Mouse (Mus musculus): ENCODE data around the gene Hist1h2be. TPM values are rescaled to one million over a fixed set of nuclear protein-coding genes. Genes with fewer than 3 reads are reported as not detected.
A peak's percentile ranks its signal among the peaks of the same experiment; 100 is the strongest.
"Not testable (repeated sequence)": the region's sequence is repeated elsewhere in the genome, so short reads cannot be mapped to it uniquely, and the experiment has no call there.

Hist1h2be gene
- polyA plus RNA-seq, 1 experiment: 11.8 TPM

DNA sequence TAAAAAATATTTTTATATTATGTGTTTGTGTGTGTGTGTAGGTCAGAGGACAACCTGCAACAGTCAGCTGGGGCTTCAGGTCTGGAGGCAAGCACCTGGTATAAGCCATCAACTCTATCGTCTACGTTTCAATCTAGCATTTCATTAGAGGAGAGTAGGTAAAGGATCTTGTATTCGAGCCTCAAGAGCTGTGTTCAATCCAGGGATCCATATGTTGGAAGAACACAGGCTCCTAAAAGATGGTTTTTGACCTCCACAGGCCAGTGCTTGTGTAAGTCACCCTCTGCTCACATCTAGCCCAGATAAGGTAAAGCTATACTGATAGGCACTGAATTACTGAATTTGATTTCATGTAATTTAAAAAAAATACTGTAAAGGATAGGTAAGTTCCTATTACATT, 64.0 kb downstream of the Hist1h2be start:
- Histone ChIP-seq H3K4me1 (ENCODE audit: control insufficient read depth, insufficient read depth, low read length) (no peaks in the 10 kb centered on the region), H3K27ac (ENCODE audit: control insufficient read depth, insufficient read depth, low read depth, low read length, poor library complexity) (no peak overlapping the region), H3K4me3 (replicated peaks; ENCODE audit: control insufficient read depth, low read depth, low read length) (no peak overlapping the region)
- WGBS: 75% methylated on average over 3 of the region's 3 CpGs
- TF ChIP-seq POLR2A (IDR thresholded peaks at IDR 0.05; ENCODE audit: borderline replicate concordance, control insufficient read depth, low read depth, low read length): no peak
- no peak for TF ChIP-seq CTCF (IDR thresholded peaks at IDR 0.05; ENCODE audit: control insufficient read depth, insufficient read depth, low read length)

DNA sequence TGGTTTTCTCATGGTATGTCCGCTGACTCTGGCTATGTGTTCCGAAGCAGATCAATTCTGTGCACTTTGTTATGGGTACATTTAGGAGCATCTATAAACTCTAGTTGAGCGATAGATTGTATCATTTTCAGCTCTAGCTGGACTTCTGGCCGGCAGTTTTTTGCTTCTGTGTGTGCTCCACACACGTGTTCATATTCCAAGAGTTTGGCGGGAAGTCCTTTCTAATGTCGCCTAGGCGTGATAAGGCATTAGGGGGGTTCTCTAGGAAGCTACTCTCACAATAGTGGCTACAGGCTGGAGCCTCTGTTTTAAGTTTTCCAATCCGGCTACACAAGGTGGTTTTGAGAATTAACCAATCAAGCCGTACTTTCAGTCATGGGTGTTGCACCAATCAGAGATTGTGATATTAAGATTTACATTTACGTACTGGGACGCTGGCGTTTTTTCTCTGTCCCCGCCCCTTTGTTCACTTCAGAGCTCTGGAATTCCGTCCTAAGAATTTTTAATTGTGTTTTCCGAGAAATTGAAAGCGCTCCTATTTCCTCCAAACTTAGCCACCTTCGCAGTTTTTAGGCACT, 65.0 kb downstream of the Hist1h2be start:
- under 1% methylated on average over 18 of the region's 18 CpGs for WGBS
- Histone ChIP-seq H3K4me1 (ENCODE audit: control insufficient read depth, insufficient read depth, low read length) (no peaks in the 10 kb centered on the region), H3K27ac (ENCODE audit: control insufficient read depth, insufficient read depth, low read depth, low read length, poor library complexity) (peak overlapping the region; percentile 97), H3K4me3 (replicated peaks; ENCODE audit: control insufficient read depth, low read depth, low read length) (peak overlapping the region; percentile 72)
- TF ChIP-seq CTCF (IDR thresholded peaks at IDR 0.05; ENCODE audit: control insufficient read depth, insufficient read depth, low read length) (no peak), POLR2A (IDR thresholded peaks at IDR 0.05; ENCODE audit: borderline replicate concordance, control insufficient read depth, low read depth, low read length) (peak; percentile 28; the same call in 1 of the 2 replicates)

DNA sequence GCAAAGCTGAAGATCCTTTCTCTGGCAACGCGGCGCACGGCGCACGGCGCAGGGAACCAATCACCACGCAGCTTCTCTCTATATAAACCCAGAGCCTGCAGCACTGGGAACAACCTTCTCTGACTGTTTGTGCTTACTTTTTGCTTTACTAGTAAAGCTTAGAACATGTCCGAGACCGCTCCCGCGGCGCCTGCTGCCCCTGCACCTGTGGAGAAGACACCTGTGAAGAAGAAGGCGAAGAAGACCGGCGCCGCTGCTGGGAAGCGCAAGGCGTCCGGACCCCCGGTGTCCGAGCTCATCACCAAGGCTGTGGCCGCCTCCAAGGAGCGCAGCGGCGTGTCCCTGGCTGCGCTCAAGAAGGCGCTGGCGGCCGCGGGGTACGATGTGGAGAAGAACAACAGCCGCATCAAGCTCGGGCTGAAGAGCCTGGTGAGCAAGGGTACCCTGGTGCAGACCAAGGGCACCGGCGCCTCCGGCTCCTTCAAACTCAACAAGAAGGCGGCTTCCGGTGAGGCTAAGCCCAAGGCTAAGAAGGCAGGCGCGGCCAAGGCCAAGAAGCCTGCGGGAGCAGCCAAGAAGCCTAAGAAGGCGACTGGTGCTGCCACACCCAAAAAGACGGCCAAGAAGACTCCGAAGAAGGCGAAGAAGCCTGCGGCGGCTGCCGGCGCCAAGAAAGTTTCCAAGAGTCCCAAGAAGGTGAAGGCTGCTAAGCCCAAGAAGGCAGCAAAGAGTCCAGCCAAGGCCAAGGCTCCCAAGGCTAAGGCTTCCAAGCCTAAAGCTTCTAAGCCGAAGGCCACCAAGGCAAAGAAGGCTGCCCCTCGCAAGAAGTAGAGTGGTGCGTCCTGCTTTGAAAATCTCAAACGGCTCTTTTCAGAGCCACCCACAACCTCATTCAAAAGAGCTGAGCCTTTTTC, 65.7 kb downstream of the Hist1h2be start:
- under 1% methylated on average over 54 of the region's 54 CpGs for WGBS
- no peak for TF ChIP-seq CTCF (IDR thresholded peaks at IDR 0.05; ENCODE audit: control insufficient read depth, insufficient read depth, low read length)
- TF ChIP-seq POLR2A (IDR thresholded peaks at IDR 0.05; ENCODE audit: borderline replicate concordance, control insufficient read depth, low read depth, low read length): peak; percentile 99
- Histone ChIP-seq H3K27ac (ENCODE audit: control insufficient read depth, insufficient read depth, low read depth, low read length, poor library complexity) (peak overlapping the region; percentile 97), H3K4me3 (replicated peaks; ENCODE audit: control insufficient read depth, low read depth, low read length) (peak overlapping the region; percentile 72), H3K4me1 (ENCODE audit: control insufficient read depth, insufficient read depth, low read length) (no peaks in the 10 kb centered on the region)

DNA sequence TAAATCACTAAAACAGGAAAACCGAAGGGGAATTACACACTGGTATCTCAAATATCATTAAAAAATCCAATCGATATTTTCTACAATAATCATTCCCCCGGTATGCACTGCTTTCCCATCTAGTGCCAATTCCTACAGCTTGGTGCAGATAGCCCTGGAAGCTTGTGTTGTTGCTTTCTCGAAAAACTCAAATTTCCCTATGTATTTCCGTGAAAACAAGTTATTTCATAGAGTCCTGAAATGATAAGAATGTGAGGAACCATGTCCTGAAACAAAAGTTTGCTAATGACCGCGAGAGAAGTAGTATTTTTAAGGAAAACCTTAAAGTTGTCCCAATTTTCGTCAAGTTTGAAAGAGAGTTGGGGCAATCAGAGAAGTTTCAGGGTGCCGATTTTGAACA, 66.5 kb downstream of the Hist1h2be start:
- no peak for TF ChIP-seq POLR2A (IDR thresholded peaks at IDR 0.05; ENCODE audit: borderline replicate concordance, control insufficient read depth, low read depth, low read length)
- TF ChIP-seq CTCF (IDR thresholded peaks at IDR 0.05; ENCODE audit: control insufficient read depth, insufficient read depth, low read length): no peak
- peak overlapping the region; percentile 45 for H3K4me3 ChIP-seq (replicated peaks; ENCODE audit: control insufficient read depth, low read depth, low read length)
- WGBS: 20% methylated on average over 9 of the region's 9 CpGs
- H3K27ac ChIP-seq (ENCODE audit: control insufficient read depth, insufficient read depth, low read depth, low read length, poor library complexity): no peak overlapping the region; the same call in 1 of the 2 replicates
- no peaks in the 10 kb centered on the region for H3K4me1 ChIP-seq (ENCODE audit: control insufficient read depth, insufficient read depth, low read length)

DNA sequence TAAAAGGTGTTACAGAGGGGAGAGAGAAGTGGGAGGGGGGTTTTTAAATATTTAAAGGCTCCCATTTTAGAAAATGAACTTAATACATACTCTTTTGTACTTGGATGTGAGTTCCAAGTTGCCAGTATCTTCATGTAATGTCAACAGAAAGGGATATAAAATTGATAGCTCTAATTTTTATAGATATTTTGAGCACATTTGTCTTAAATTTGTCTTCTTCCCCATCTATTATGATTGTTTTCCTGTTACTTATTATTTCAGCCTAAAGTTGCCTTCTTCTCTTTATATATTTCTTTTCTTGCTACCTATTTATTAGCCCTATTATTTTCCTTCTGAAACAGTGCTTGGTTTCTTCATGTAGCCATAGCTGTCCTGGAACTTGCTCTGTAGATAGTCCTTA, 68.0 kb downstream of the Hist1h2be start, which contains the start of gene Hist1h1d:
Gene Hist1h1d (plus strand): TSS at position 301 of the 400 bp plus-strand sequence.
- H3K4me3 ChIP-seq (replicated peaks; ENCODE audit: control insufficient read depth, low read depth, low read length): no peak within 1 kb of the TSS
- H3K4me1 ChIP-seq (ENCODE audit: control insufficient read depth, insufficient read depth, low read length): no peaks in the 10 kb centered on the region
- TF ChIP-seq POLR2A (IDR thresholded peaks at IDR 0.05; ENCODE audit: borderline replicate concordance, control insufficient read depth, low read depth, low read length): no peak
- TF ChIP-seq CTCF (IDR thresholded peaks at IDR 0.05; ENCODE audit: control insufficient read depth, insufficient read depth, low read length): no peak
- peak within 1 kb of the TSS; percentile 45; the same call in 1 of the 2 replicates for H3K27ac ChIP-seq (ENCODE audit: control insufficient read depth, insufficient read depth, low read depth, low read length, poor library complexity)

DNA sequence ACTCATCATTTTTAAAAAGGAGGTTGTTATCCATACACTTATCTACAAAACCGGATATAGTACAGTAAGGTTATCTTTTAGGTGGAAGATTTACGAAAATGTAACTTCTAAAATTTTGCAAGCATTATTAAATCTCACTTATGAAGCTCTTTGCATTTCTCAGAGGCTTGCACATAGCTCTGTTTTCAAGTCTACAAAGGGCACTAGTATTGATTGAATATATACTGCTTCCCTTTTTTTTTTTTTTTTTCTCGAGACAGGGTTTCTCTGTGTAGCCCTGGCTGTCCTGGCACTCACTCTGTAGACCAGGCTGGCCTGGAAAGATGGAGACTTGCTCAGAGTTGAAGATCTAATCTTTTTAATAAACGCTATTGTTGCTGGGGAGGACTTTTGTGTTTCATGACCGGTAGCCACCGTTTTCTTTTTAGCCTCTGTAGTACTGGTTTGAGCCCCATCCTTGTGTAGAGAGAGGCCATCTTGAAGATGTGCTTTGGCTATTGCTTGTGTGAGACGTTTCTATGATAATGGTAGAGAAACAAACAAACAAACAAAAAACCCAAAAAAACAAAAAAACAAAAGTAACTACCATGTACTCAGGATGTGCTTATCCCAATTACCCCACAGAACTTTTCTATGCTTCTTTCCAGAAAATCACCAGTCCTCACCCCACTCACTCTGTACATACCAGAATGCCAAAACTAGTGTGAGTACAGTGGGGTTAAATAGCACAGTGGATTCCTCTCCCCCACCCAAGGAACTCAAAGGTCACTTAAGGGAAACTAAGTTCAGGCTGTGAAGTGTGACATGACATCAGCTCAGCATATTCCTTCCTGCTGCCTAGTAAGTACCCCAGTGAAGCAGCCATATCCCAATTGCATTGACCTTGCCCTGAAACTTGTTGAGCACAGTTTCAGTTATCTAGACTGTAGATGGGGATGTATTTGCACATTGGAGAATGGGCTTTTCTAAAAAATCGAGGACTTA, 68.7 kb downstream of the Hist1h2be start:
- 45% methylated on average over 8 of the region's 8 CpGs for WGBS
- TF ChIP-seq POLR2A (IDR thresholded peaks at IDR 0.05; ENCODE audit: borderline replicate concordance, control insufficient read depth, low read depth, low read length) (no peak), CTCF (IDR thresholded peaks at IDR 0.05; ENCODE audit: control insufficient read depth, insufficient read depth, low read length) (no peak)
- Histone ChIP-seq H3K27ac (ENCODE audit: control insufficient read depth, insufficient read depth, low read depth, low read length, poor library complexity) (peak overlapping the region; percentile 45; the same call in 1 of the 2 replicates), H3K4me1 (ENCODE audit: control insufficient read depth, insufficient read depth, low read length) (no peaks in the 10 kb centered on the region), H3K4me3 (replicated peaks; ENCODE audit: control insufficient read depth, low read depth, low read length) (no peak overlapping the region)

DNA sequence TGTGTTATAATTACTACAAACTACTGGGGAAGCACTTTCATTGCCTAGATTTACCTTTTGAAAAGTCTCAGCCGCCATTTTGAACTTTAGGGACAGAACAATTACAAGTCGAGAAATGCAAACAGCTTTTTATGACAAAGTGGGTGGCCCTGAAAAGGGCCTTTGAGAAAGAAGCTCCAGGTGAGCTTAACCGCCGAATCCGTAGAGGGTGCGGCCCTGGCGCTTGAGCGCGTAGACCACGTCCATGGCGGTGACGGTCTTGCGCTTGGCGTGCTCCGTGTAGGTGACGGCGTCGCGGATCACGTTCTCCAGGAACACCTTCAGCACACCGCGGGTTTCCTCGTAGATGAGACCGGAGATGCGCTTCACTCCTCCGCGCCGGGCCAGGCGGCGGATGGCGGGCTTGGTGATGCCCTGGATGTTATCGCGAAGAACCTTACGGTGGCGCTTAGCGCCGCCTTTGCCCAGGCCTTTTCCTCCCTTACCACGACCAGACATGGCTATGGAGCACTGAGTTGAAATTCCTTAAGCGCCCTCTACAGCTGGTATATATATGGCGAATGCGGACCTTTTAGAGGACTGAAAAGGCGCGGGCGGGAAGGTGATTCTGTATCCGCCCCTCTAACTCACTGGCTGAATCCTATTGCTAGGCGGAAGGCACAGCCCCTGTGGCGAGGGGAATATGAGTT, 69.6 kb downstream of the Hist1h2be start, which contains the start of gene Hist1h4f:
Gene Hist1h4f (minus strand): TSS at position 503 of the 689 bp plus-strand sequence.
- not testable (repeated sequence) for H3K4me1 ChIP-seq (ENCODE audit: control insufficient read depth, insufficient read depth, low read length)
- Histone ChIP-seq H3K27ac (ENCODE audit: control insufficient read depth, insufficient read depth, low read depth, low read length, poor library complexity) (peak within 1 kb of the TSS; percentile 96), H3K4me3 (replicated peaks; ENCODE audit: control insufficient read depth, low read depth, low read length) (peak within 1 kb of the TSS; percentile 64)
- WGBS: under 1% methylated on average over 47 of the region's 47 CpGs
- TF ChIP-seq POLR2A (IDR thresholded peaks at IDR 0.05; ENCODE audit: borderline replicate concordance, control insufficient read depth, low read depth, low read length): peak; percentile 99
- peak; percentile 31; the same call in 1 of the 2 replicates for TF ChIP-seq CTCF (IDR thresholded peaks at IDR 0.05; ENCODE audit: control insufficient read depth, insufficient read depth, low read length)
